Mouse (Mus musculus): ENCODE results near the gene Mtf1. TPM values are rescaled to one million over a fixed set of nuclear protein-coding genes. Genes with fewer than 3 reads are reported as not detected.
A peak's percentile ranks its signal among the peaks of the same experiment; 100 is the strongest.

Gene Mtf1
- polyA plus RNA-seq, 1 experiment = 12.4 TPM

- no peak for TF ChIP-seq POLR2A (IDR thresholded peaks at IDR 0.05; ENCODE audit: low read depth, low read length)
- TF ChIP-seq CTCF (IDR thresholded peaks at IDR 0.05; ENCODE audit: extremely low read depth, insufficient read length, insufficient replicate concordance, low read depth, low read length) = no peak
- Histone ChIP-seq H3K4me3 (ENCODE audit: low read depth, low read length) (no peak overlapping the region), H3K36me3 (ENCODE audit: control insufficient read depth, insufficient read depth, low read length) (peaks cover 20% of the 10 kb centered on the region), H3K4me1 (ENCODE audit: control insufficient read depth, insufficient read depth, insufficient read length, low read length) (peaks cover 33% of the 10 kb centered on the region), H3K27ac (ENCODE audit: insufficient read depth, low read depth, low read length) (peak overlapping the region; percentile 68), H3K27me3 (ENCODE audit: control insufficient read depth, insufficient read depth, low read length) (no peaks in the 10 kb centered on the region)
- WGBS = 34% methylated on average over 2 of the region's 2 CpGs
These were observed 27.5 kb upstream of the Mtf1 start for GRCm38 (mm10) chr4:124774429-124774828.

- Histone ChIP-seq H3K4me3 (ENCODE audit: low read depth, low read length) (no peak overlapping the region), H3K4me1 (ENCODE audit: control insufficient read depth, insufficient read depth, insufficient read length, low read length) (peaks cover under 1% of the 10 kb centered on the region; the same call in 1 of the 2 replicates), H3K27me3 (ENCODE audit: control insufficient read depth, insufficient read depth, low read length) (no peaks in the 10 kb centered on the region), H3K36me3 (ENCODE audit: control insufficient read depth, insufficient read depth, low read length) (peaks cover 76% of the 10 kb centered on the region), H3K27ac (ENCODE audit: insufficient read depth, low read depth, low read length) (no peak overlapping the region)
- TF ChIP-seq POLR2A (IDR thresholded peaks at IDR 0.05; ENCODE audit: low read depth, low read length) (no peak), CTCF (IDR thresholded peaks at IDR 0.05; ENCODE audit: extremely low read depth, insufficient read length, insufficient replicate concordance, low read depth, low read length) (no peak)
- WGBS = 91% methylated on average over 7 of the region's 7 CpGs
These were observed 20.5 kb upstream of the Mtf1 start for GRCm38 (mm10) chr4:124781361-124781760.

GRCm38 (mm10) chr4:124782395-124782794 lies 19.5 kb upstream of the Mtf1 start:
- H3K4me3 ChIP-seq (ENCODE audit: low read depth, low read length) = no peak overlapping the region
- WGBS = 94% methylated on average over 8 of the region's 8 CpGs
- H3K27me3 ChIP-seq (ENCODE audit: control insufficient read depth, insufficient read depth, low read length) = no peaks in the 10 kb centered on the region
- no peak overlapping the region for H3K27ac ChIP-seq (ENCODE audit: insufficient read depth, low read depth, low read length)
- H3K4me1 ChIP-seq (ENCODE audit: control insufficient read depth, insufficient read depth, insufficient read length, low read length) = no peaks in the 10 kb centered on the region
- no peak for TF ChIP-seq POLR2A (IDR thresholded peaks at IDR 0.05; ENCODE audit: low read depth, low read length)
- no peak for TF ChIP-seq CTCF (IDR thresholded peaks at IDR 0.05; ENCODE audit: extremely low read depth, insufficient read length, insufficient replicate concordance, low read depth, low read length)
- peaks cover 79% of the 10 kb centered on the region for H3K36me3 ChIP-seq (ENCODE audit: control insufficient read depth, insufficient read depth, low read length)

GRCm38 (mm10) chr4:124783937-124784336 lies 18.0 kb upstream of the Mtf1 start:
- H3K4me3 ChIP-seq (ENCODE audit: low read depth, low read length) = no peak overlapping the region
- peaks cover 79% of the 10 kb centered on the region for H3K36me3 ChIP-seq (ENCODE audit: control insufficient read depth, insufficient read depth, low read length)
- no peak for TF ChIP-seq CTCF (IDR thresholded peaks at IDR 0.05; ENCODE audit: extremely low read depth, insufficient read length, insufficient replicate concordance, low read depth, low read length)
- TF ChIP-seq POLR2A (IDR thresholded peaks at IDR 0.05; ENCODE audit: low read depth, low read length) = no peak
- no peaks in the 10 kb centered on the region for H3K27me3 ChIP-seq (ENCODE audit: control insufficient read depth, insufficient read depth, low read length)
- WGBS = 92% methylated on average over 8 of the region's 8 CpGs
- H3K4me1 ChIP-seq (ENCODE audit: control insufficient read depth, insufficient read depth, insufficient read length, low read length) = peaks cover 3% of the 10 kb centered on the region; the same call in 1 of the 2 replicates
- H3K27ac ChIP-seq (ENCODE audit: insufficient read depth, low read depth, low read length) = no peak overlapping the region

- Histone ChIP-seq H3K36me3 (ENCODE audit: control insufficient read depth, insufficient read depth, low read length) (peaks cover 79% of the 10 kb centered on the region), H3K27ac (ENCODE audit: insufficient read depth, low read depth, low read length) (peak overlapping the region; percentile 41; the same call in 1 of the 2 replicates)
These were observed 11.9 kb upstream of the Mtf1 start for GRCm38 (mm10) chr4:124790013-124790412.

GRCm38 (mm10) chr4:124792114-124792513 lies 9.8 kb upstream of the Mtf1 start:
- peaks cover 5% of the 10 kb centered on the region; the same call in 1 of the 2 replicates for H3K4me1 ChIP-seq (ENCODE audit: control insufficient read depth, insufficient read depth, insufficient read length, low read length)
- peaks cover 73% of the 10 kb centered on the region for H3K36me3 ChIP-seq (ENCODE audit: control insufficient read depth, insufficient read depth, low read length)
- H3K4me3 ChIP-seq (ENCODE audit: low read depth, low read length) = no peak overlapping the region
- no peaks in the 10 kb centered on the region for H3K27me3 ChIP-seq (ENCODE audit: control insufficient read depth, insufficient read depth, low read length)
- no peak overlapping the region for H3K27ac ChIP-seq (ENCODE audit: insufficient read depth, low read depth, low read length)
- no peak for TF ChIP-seq POLR2A (IDR thresholded peaks at IDR 0.05; ENCODE audit: low read depth, low read length)
- no peak for TF ChIP-seq CTCF (IDR thresholded peaks at IDR 0.05; ENCODE audit: extremely low read depth, insufficient read length, insufficient replicate concordance, low read depth, low read length)
- WGBS = 89% methylated on average over 8 of the region's 8 CpGs

More at GRCm38 (mm10) chr4:124790013-124790412, 11.9 kb upstream of the Mtf1 start:
- WGBS = 48% methylated on average over 4 of the region's 4 CpGs
- Histone ChIP-seq H3K4me1 (ENCODE audit: control insufficient read depth, insufficient read depth, insufficient read length, low read length) (peaks cover 5% of the 10 kb centered on the region; the same call in 1 of the 2 replicates), H3K27me3 (ENCODE audit: control insufficient read depth, insufficient read depth, low read length) (no peaks in the 10 kb centered on the region), H3K4me3 (ENCODE audit: low read depth, low read length) (no peak overlapping the region)
- TF ChIP-seq CTCF (IDR thresholded peaks at IDR 0.05; ENCODE audit: extremely low read depth, insufficient read length, insufficient replicate concordance, low read depth, low read length) (no peak), POLR2A (IDR thresholded peaks at IDR 0.05; ENCODE audit: low read depth, low read length) (no peak)

- Histone ChIP-seq H3K27ac (ENCODE audit: insufficient read depth, low read depth, low read length) (no peak overlapping the region), H3K4me1 (ENCODE audit: control insufficient read depth, insufficient read depth, insufficient read length, low read length) (no peaks in the 10 kb centered on the region), H3K36me3 (ENCODE audit: control insufficient read depth, insufficient read depth, low read length) (peaks cover 73% of the 10 kb centered on the region), H3K4me3 (ENCODE audit: low read depth, low read length) (no peak overlapping the region), H3K27me3 (ENCODE audit: control insufficient read depth, insufficient read depth, low read length) (no peaks in the 10 kb centered on the region)
- TF ChIP-seq POLR2A (IDR thresholded peaks at IDR 0.05; ENCODE audit: low read depth, low read length) (no peak), CTCF (IDR thresholded peaks at IDR 0.05; ENCODE audit: extremely low read depth, insufficient read length, insufficient replicate concordance, low read depth, low read length) (no peak)
- WGBS = 94% methylated on average over 8 of the region's 8 CpGs
These were observed 5.8 kb upstream of the Mtf1 start for GRCm38 (mm10) chr4:124796141-124796540.

Data from small intestine, adult 2 months (tissue).